Mouse (Mus musculus): ENCODE data around the gene Cenpv.
A peak's percentile ranks its signal among the peaks of the same experiment; 100 is the strongest.
"Not testable (repeated sequence)": the region's sequence is repeated elsewhere in the genome, so short reads cannot be mapped to it uniquely, and the experiment has no call there.

Cenpv gene

GRCm38 (mm10) chr11:62537089-62537488, 2.0 kb downstream of the Cenpv start:
- Histone ChIP-seq H3K27me3 (ENCODE audit: insufficient read depth, low read length) (no peaks in the 10 kb centered on the region), H3K36me3 (ENCODE audit: insufficient read depth, low read length) (peaks cover 41% of the 10 kb centered on the region), H3K9me3 (ENCODE audit: low read length) (no peaks in the 10 kb centered on the region), H3K4me1 (replicated peaks; ENCODE audit: low read depth, low read length) (peaks cover 52% of the 10 kb centered on the region), H3K4me3 (replicated peaks; ENCODE audit: low read length) (peak overlapping the region; percentile 88; the same call in 1 of the 2 replicates)
- TF ChIP-seq NANOG (IDR thresholded peaks at IDR 0.05; ENCODE audit: borderline replicate concordance, low read length) (no peak), POU5F1 (IDR thresholded peaks at IDR 0.05; ENCODE audit: borderline replicate concordance, low read length) (no peak), CTCF (conservative IDR thresholded peaks at IDR 0.05; ENCODE audit: low read length) (no peak)

DNA sequence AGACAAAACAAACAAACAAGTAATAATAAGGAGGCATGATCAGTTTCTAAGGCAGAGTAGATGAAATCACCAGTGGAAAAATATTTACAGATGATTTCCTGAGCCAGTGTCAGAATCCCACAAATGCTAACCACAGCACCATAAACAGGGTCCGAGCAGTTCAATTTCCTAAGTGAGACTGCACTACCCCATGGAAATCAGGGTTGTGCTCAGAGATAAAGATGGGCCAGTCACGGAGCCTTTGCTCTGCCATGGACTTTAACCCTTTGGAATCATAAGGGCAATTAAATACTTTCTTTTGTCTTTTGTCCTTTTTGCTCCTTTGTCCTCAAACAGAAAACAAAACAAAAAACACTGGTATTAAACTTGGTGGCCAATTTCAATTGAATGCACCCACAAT, 16.8 kb downstream of the Cenpv start:
- Histone ChIP-seq H3K27me3 (ENCODE audit: insufficient read depth, low read length) (no peaks in the 10 kb centered on the region), H3K9me3 (ENCODE audit: low read length) (no peaks in the 10 kb centered on the region), H3K36me3 (ENCODE audit: insufficient read depth, low read length) (peaks cover 38% of the 10 kb centered on the region), H3K4me1 (replicated peaks; ENCODE audit: low read depth, low read length) (peaks cover 56% of the 10 kb centered on the region), H3K4me3 (replicated peaks; ENCODE audit: low read length) (no peak overlapping the region)
- TF ChIP-seq POU5F1 (IDR thresholded peaks at IDR 0.05; ENCODE audit: borderline replicate concordance, low read length) (no peak), NANOG (IDR thresholded peaks at IDR 0.05; ENCODE audit: borderline replicate concordance, low read length) (no peak), CTCF (conservative IDR thresholded peaks at IDR 0.05; ENCODE audit: low read length) (no peak)

GRCm38 (mm10) chr11:62518991-62519390, 20.1 kb downstream of the Cenpv start:
- Histone ChIP-seq H3K4me1 (replicated peaks; ENCODE audit: low read depth, low read length) (peaks cover 54% of the 10 kb centered on the region), H3K9me3 (ENCODE audit: low read length) (no peaks in the 10 kb centered on the region), H3K4me3 (replicated peaks; ENCODE audit: low read length) (no peak overlapping the region), H3K27me3 (ENCODE audit: insufficient read depth, low read length) (no peaks in the 10 kb centered on the region), H3K36me3 (ENCODE audit: insufficient read depth, low read length) (peaks cover 10% of the 10 kb centered on the region)
- no peak for TF ChIP-seq CTCF (conservative IDR thresholded peaks at IDR 0.05; ENCODE audit: low read length)
- no peak for TF ChIP-seq NANOG (IDR thresholded peaks at IDR 0.05; ENCODE audit: borderline replicate concordance, low read length)

DNA sequence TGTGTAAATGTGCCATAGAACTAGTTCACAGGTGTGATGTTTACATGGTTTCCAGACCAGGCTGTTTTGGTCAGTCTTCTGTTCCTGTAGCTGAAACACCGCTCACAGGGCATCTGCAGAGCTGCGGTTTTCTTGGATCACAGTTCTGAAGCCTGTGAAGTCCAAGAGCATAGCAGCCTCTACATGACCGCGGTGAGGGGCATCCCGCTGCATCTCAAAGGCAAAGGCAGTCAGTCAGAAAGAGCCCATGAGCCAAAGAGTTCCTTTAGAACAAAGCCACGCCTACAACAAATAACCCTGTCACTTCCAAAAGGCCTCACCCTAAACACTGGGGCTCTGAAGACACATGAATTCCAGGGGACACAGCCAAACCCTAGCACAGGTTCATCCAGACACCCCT, 25.8 kb downstream of the Cenpv start:
- Histone ChIP-seq H3K9me3 (ENCODE audit: low read length) (peaks cover 23% of the 10 kb centered on the region), H3K4me1 (replicated peaks; ENCODE audit: low read depth, low read length) (peaks cover 51% of the 10 kb centered on the region), H3K4me3 (replicated peaks; ENCODE audit: low read length) (peak overlapping the region; percentile 86), H3K27me3 (ENCODE audit: insufficient read depth, low read length) (no peaks in the 10 kb centered on the region), H3K36me3 (ENCODE audit: insufficient read depth, low read length) (peaks cover 32% of the 10 kb centered on the region)
- TF ChIP-seq CTCF (conservative IDR thresholded peaks at IDR 0.05; ENCODE audit: low read length) (no peak), POU5F1 (IDR thresholded peaks at IDR 0.05; ENCODE audit: borderline replicate concordance, low read length) (no peak), NANOG (IDR thresholded peaks at IDR 0.05; ENCODE audit: borderline replicate concordance, low read length) (no peak)

DNA sequence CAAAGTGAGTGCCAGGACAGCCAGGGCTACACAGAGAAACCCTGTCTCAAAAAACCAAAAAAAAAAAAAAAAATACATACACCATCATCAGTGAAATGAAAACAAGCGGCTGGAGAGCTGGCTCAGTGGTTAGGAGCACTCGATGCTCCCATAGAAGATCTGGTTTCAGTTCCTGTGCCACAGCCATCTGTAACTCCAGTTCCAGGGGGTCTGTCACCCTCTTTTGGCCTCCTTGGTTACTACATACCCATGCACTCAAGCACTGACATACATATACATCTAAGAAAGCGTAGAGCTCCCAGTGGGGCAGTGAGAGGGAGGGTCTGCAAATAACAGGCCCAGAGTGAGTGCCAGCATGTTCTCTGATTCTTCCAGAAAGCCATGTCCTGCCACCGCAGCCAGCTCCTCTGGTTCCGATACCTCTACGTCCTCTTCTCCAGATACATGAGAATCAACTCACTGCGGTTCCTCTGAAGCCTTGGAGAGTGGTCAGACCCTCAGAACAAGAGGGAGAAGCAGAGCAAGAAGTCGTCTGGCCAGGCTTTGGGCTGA, 26.5 kb downstream of the Cenpv start:
- H3K9me3 ChIP-seq (ENCODE audit: low read length): peaks cover 29% of the 10 kb centered on the region
- no peak for TF ChIP-seq CTCF (conservative IDR thresholded peaks at IDR 0.05; ENCODE audit: low read length)
- no peak for TF ChIP-seq POU5F1 (IDR thresholded peaks at IDR 0.05; ENCODE audit: borderline replicate concordance, low read length)
- no peak for TF ChIP-seq NANOG (IDR thresholded peaks at IDR 0.05; ENCODE audit: borderline replicate concordance, low read length)
- no peaks in the 10 kb centered on the region for H3K27me3 ChIP-seq (ENCODE audit: insufficient read depth, low read length)
- peaks cover 44% of the 10 kb centered on the region for H3K4me1 ChIP-seq (replicated peaks; ENCODE audit: low read depth, low read length)
- H3K4me3 ChIP-seq (replicated peaks; ENCODE audit: low read length): peak overlapping the region; percentile 86
- H3K36me3 ChIP-seq (ENCODE audit: insufficient read depth, low read length): peaks cover 37% of the 10 kb centered on the region

DNA sequence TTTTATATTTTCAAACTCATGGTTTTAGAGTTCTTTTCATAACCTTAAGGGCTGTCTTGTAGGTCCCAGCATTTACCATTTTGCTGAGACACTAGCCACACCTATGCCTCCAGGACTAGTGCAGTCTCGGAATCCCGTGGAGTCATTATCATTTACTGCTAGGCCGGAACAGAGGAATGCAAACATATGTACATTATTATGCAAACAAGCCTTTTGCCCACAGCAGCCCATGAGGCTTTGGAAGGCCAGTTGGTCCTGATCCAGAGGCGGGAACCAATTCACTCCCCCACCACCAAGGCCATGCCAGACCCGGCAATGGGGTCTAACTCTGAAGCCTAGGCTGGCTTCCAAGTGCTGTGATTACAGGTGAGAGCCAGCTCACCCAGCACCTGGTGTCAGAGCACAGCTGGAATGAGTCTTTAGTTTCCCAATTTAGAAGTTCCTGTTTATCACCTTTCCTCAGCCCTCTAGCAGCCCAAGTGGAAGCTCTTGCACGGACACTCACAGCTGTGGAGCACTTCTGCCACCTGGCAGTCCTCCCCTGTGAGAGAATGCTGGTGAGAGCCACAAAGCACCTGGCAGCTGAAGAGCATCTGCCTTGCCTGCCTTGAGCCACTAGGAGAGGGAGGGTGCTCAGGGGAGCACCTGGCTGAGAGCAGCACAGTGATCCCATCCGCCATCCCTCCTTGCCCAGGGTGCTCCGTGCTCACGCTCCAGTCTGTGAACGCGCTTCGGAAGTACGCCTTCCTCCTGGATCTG, 27.4 kb downstream of the Cenpv start:
- peaks cover 47% of the 10 kb centered on the region for H3K36me3 ChIP-seq (ENCODE audit: insufficient read depth, low read length)
- H3K9me3 ChIP-seq (ENCODE audit: low read length): peaks cover 38% of the 10 kb centered on the region
- no peaks in the 10 kb centered on the region for H3K27me3 ChIP-seq (ENCODE audit: insufficient read depth, low read length)
- H3K4me1 ChIP-seq (replicated peaks; ENCODE audit: low read depth, low read length): peaks cover 39% of the 10 kb centered on the region
- H3K4me3 ChIP-seq (replicated peaks; ENCODE audit: low read length): peak overlapping the region; percentile 86
- TF ChIP-seq CTCF (conservative IDR thresholded peaks at IDR 0.05; ENCODE audit: low read length): 0 out of 2 replicates have a peak, but pooled peaks have one; percentile 3
- peak; percentile 93 for TF ChIP-seq POU5F1 (IDR thresholded peaks at IDR 0.05; ENCODE audit: borderline replicate concordance, low read length)
- peak; percentile 28; the same call in 1 of the 2 replicates for TF ChIP-seq NANOG (IDR thresholded peaks at IDR 0.05; ENCODE audit: borderline replicate concordance, low read length)

DNA sequence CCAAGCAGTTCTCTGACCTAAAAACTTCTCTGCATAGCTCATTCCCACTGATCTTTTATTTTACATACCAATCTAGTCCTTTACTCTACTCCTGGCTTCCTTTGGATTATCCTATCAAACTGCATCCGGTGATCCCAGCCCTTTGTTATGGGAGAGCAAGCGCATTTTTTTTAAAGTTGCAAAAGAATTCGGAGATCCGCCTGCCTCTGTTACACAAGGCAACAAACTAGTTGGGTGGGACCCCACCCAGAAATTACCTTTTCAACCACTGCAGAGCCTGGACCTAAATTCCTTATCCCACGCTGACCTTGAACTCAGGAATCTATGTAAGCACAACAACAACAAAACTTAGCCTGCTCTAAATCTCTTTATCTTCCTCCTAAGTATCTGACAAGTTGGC, 28.1 kb downstream of the Cenpv start:
- H3K9me3 ChIP-seq (ENCODE audit: low read length): peaks cover 45% of the 10 kb centered on the region
- H3K36me3 ChIP-seq (ENCODE audit: insufficient read depth, low read length): peaks cover 53% of the 10 kb centered on the region
- TF ChIP-seq POU5F1 (IDR thresholded peaks at IDR 0.05; ENCODE audit: borderline replicate concordance, low read length) (no peak), CTCF (conservative IDR thresholded peaks at IDR 0.05; ENCODE audit: low read length) (no peak), NANOG (IDR thresholded peaks at IDR 0.05; ENCODE audit: borderline replicate concordance, low read length) (peak; percentile 76)
- peaks cover 37% of the 10 kb centered on the region for H3K4me1 ChIP-seq (replicated peaks; ENCODE audit: low read depth, low read length)
- H3K27me3 ChIP-seq (ENCODE audit: insufficient read depth, low read length): no peaks in the 10 kb centered on the region
- peak overlapping the region; percentile 86 for H3K4me3 ChIP-seq (replicated peaks; ENCODE audit: low read length)

DNA sequence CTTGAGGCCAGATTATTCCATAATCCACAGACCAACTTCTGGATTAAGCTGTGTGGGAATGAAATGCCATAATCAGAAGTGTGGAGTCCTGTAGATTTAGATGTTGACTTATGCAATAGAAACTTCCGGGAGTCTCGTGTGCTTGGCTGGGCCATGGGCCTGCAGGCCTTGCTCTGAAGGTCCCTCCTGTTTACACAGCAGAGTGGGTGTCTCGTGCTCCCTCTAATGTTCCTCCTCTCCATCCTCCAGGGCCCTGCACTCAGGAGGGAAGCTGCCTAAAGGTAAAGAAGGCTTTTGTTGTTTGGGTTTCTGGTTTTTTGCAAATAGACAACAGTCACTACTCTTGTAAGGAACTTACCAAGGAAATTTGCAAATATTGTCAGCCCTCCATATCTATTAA, 29.5 kb downstream of the Cenpv start:
- Histone ChIP-seq H3K4me3 (replicated peaks; ENCODE audit: low read length) (peak overlapping the region; percentile 60), H3K36me3 (ENCODE audit: insufficient read depth, low read length) (peaks cover 66% of the 10 kb centered on the region), H3K9me3 (ENCODE audit: low read length) (peaks cover 59% of the 10 kb centered on the region), H3K4me1 (replicated peaks; ENCODE audit: low read depth, low read length) (peaks cover 30% of the 10 kb centered on the region), H3K27me3 (ENCODE audit: insufficient read depth, low read length) (no peaks in the 10 kb centered on the region)
- no peak for TF ChIP-seq CTCF (conservative IDR thresholded peaks at IDR 0.05; ENCODE audit: low read length)
- TF ChIP-seq NANOG (IDR thresholded peaks at IDR 0.05; ENCODE audit: borderline replicate concordance, low read length): no peak
- no peak for TF ChIP-seq POU5F1 (IDR thresholded peaks at IDR 0.05; ENCODE audit: borderline replicate concordance, low read length)

DNA sequence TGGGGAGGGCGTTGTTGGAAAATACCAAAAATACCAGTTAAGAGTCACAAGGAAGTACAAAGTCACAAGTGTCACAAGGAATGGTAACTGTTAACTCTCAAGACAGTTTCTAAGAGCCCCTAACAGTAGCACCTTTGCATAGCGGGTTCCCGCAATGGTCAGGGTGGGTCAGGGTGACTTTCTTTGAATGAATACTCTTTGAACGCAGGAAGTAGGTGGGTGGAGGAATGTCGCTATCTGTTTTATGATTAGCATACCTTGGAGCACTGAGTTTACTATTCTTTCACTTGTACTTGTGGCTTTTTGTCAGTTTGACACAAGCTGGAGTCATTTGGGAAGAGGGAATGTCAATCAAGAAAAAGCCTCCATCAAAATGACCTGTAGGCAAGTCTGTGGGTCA, 30.2 kb downstream of the Cenpv start:
- not testable (repeated sequence) for H3K27me3 ChIP-seq (ENCODE audit: insufficient read depth, low read length)
- Histone ChIP-seq H3K36me3 (ENCODE audit: insufficient read depth, low read length) (peaks cover 71% of the 10 kb centered on the region), H3K9me3 (ENCODE audit: low read length) (peaks cover 60% of the 10 kb centered on the region), H3K4me1 (replicated peaks; ENCODE audit: low read depth, low read length) (peaks cover 30% of the 10 kb centered on the region), H3K4me3 (replicated peaks; ENCODE audit: low read length) (0 out of 2 replicates have a peak overlapping the region, but pooled peaks have one; percentile 60)

DNA sequence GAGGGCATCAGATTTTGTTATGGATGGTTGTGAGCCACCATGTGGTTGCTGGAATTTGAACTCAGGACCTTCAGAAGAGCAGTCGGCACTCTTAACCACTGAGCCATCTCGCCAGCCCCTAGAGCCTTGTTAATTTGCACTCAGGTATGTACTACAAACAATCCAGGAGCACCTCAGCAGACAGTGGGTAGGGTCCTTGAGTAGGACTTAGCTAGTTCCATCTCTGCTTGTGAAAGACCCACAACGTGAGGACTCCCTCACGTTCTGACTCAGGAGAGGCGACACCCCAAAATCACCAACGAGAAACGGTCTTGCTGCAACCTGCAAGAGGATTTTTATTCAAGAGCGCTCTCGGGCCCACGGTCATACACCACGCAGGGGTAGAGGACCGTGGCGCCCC, 30.7 kb downstream of the Cenpv start:
- not testable (repeated sequence) for H3K4me3 ChIP-seq (replicated peaks; ENCODE audit: low read length); H3K27me3 ChIP-seq (ENCODE audit: insufficient read depth, low read length)
- peaks cover 60% of the 10 kb centered on the region for H3K9me3 ChIP-seq (ENCODE audit: low read length)
- H3K36me3 ChIP-seq (ENCODE audit: insufficient read depth, low read length): peaks cover 71% of the 10 kb centered on the region
- peaks cover 30% of the 10 kb centered on the region for H3K4me1 ChIP-seq (replicated peaks; ENCODE audit: low read depth, low read length)
